Mouse (Mus musculus): ENCODE data around the gene Rem2. TPM values are rescaled to one million over a fixed set of nuclear protein-coding genes. Genes with fewer than 3 reads are reported as not detected.

Gene Rem2
- polyA plus RNA-seq, 1 experiment from 2014 or later, result 18.8 TPM

- 3% methylated on average over 52 of the region's 54 CpGs for WGBS
- Histone ChIP-seq H3K4me2 (ENCODE audit: low read depth, low read length, severe bottlenecking) (peak overlapping the region; percentile 69), H3K4me1 (replicated peaks; ENCODE audit: control insufficient read depth, insufficient read depth, low read length) (peaks cover 24% of the 10 kb centered on the region), H3K9me3 (ENCODE audit: control insufficient read depth, low read length) (no peaks in the 10 kb centered on the region), H3K36me3 (ENCODE audit: control insufficient read depth, insufficient read depth, low read length) (no peaks in the 10 kb centered on the region), H3K27me3 (ENCODE audit: control insufficient read depth, insufficient read depth, low read length) (no peaks in the 10 kb centered on the region), H3K9ac (ENCODE audit: low read length) (peak overlapping the region; percentile 75), H3K27ac (ENCODE audit: low read depth, low read length) (peak overlapping the region; percentile 77), H3K4me3 (ENCODE audit: low read depth, low read length) (peak overlapping the region; percentile 49)
- ATAC-seq (replicated peaks; ENCODE audit: low FRiP score) (peak; percentile 28), DNase-seq (ENCODE audit: low spot score) (peak; percentile 76)
Observed at GRCm38 (mm10) chr14:54432078-54432836, 43.6 kb upstream of the Rem2 start.

GRCm38 (mm10) chr14:54432837-54433830 is 42.8 kb upstream of the Rem2 start:
- peak overlapping the region; percentile 49 for H3K4me3 ChIP-seq (ENCODE audit: low read depth, low read length)
- H3K27ac ChIP-seq (ENCODE audit: low read depth, low read length), result 0 out of 2 replicates have a peak overlapping the region, but pooled peaks have one; percentile 77
- DNase-seq (ENCODE audit: low spot score) (no peak), ATAC-seq (replicated peaks; ENCODE audit: low FRiP score) (no peak)
- no peaks in the 10 kb centered on the region for H3K27me3 ChIP-seq (ENCODE audit: control insufficient read depth, insufficient read depth, low read length)
- peak overlapping the region; percentile 69 for H3K4me2 ChIP-seq (ENCODE audit: low read depth, low read length, severe bottlenecking)
- H3K9ac ChIP-seq (ENCODE audit: low read length), result peak overlapping the region; percentile 75
- H3K9me3 ChIP-seq (ENCODE audit: control insufficient read depth, low read length), result no peaks in the 10 kb centered on the region
- no peaks in the 10 kb centered on the region for H3K36me3 ChIP-seq (ENCODE audit: control insufficient read depth, insufficient read depth, low read length)
- WGBS, result 52% methylated on average over 17 of the region's 17 CpGs
- H3K4me1 ChIP-seq (replicated peaks; ENCODE audit: control insufficient read depth, insufficient read depth, low read length), result peaks cover 24% of the 10 kb centered on the region

GRCm38 (mm10) chr14:54433941-54434531 is 41.9 kb upstream of the Rem2 start:
- H3K27ac ChIP-seq (ENCODE audit: low read depth, low read length), result no peak overlapping the region
- no peaks in the 10 kb centered on the region for H3K9me3 ChIP-seq (ENCODE audit: control insufficient read depth, low read length)
- no peak overlapping the region; the same call in 1 of the 2 replicates for H3K4me3 ChIP-seq (ENCODE audit: low read depth, low read length)
- H3K36me3 ChIP-seq (ENCODE audit: control insufficient read depth, insufficient read depth, low read length), result no peaks in the 10 kb centered on the region; the same call in 1 of the 2 replicates
- H3K27me3 ChIP-seq (ENCODE audit: control insufficient read depth, insufficient read depth, low read length), result no peaks in the 10 kb centered on the region
- DNase-seq (ENCODE audit: low spot score) (no peak), ATAC-seq (replicated peaks; ENCODE audit: low FRiP score) (no peak)
- H3K9ac ChIP-seq (ENCODE audit: low read length), result no peak overlapping the region; the same call in 1 of the 2 replicates
- H3K4me1 ChIP-seq (replicated peaks; ENCODE audit: control insufficient read depth, insufficient read depth, low read length), result peaks cover 24% of the 10 kb centered on the region
- H3K4me2 ChIP-seq (ENCODE audit: low read depth, low read length, severe bottlenecking), result peak overlapping the region; percentile 69; the same call in 1 of the 2 replicates
- WGBS, result 70% methylated on average over 12 of the region's 12 CpGs

GRCm38 (mm10) chr14:54435194-54435918 is 40.5 kb upstream of the Rem2 start:
- ATAC-seq (replicated peaks; ENCODE audit: low FRiP score) (no peak), DNase-seq (ENCODE audit: low spot score) (no peak)
- WGBS, result 92% methylated on average over 11 of the region's 11 CpGs
- H3K27ac ChIP-seq (ENCODE audit: low read depth, low read length), result no peak overlapping the region
- no peak overlapping the region for H3K4me3 ChIP-seq (ENCODE audit: low read depth, low read length)
- H3K36me3 ChIP-seq (ENCODE audit: control insufficient read depth, insufficient read depth, low read length), result no peaks in the 10 kb centered on the region; the same call in 1 of the 2 replicates
- H3K4me2 ChIP-seq (ENCODE audit: low read depth, low read length, severe bottlenecking), result no peak overlapping the region
- H3K9me3 ChIP-seq (ENCODE audit: control insufficient read depth, low read length), result no peaks in the 10 kb centered on the region
- peaks cover 18% of the 10 kb centered on the region for H3K4me1 ChIP-seq (replicated peaks; ENCODE audit: control insufficient read depth, insufficient read depth, low read length)
- H3K27me3 ChIP-seq (ENCODE audit: control insufficient read depth, insufficient read depth, low read length), result no peaks in the 10 kb centered on the region
- no peak overlapping the region for H3K9ac ChIP-seq (ENCODE audit: low read length)

GRCm38 (mm10) chr14:54439155-54439554 is 36.7 kb upstream of the Rem2 start:
- H3K27ac ChIP-seq (ENCODE audit: low read depth, low read length), result no peak overlapping the region
- WGBS, result 79% methylated on average over 12 of the region's 12 CpGs
- ATAC-seq (replicated peaks; ENCODE audit: low FRiP score) (no peak), DNase-seq (ENCODE audit: low spot score) (no peak)
- H3K4me1 ChIP-seq (replicated peaks; ENCODE audit: control insufficient read depth, insufficient read depth, low read length), result no peaks in the 10 kb centered on the region; the same call in 1 of the 2 replicates
- no peak overlapping the region for H3K9ac ChIP-seq (ENCODE audit: low read length)
- H3K27me3 ChIP-seq (ENCODE audit: control insufficient read depth, insufficient read depth, low read length), result no peaks in the 10 kb centered on the region
- H3K4me3 ChIP-seq (ENCODE audit: low read depth, low read length), result no peak overlapping the region
- no peaks in the 10 kb centered on the region for H3K9me3 ChIP-seq (ENCODE audit: control insufficient read depth, low read length)
- H3K36me3 ChIP-seq (ENCODE audit: control insufficient read depth, insufficient read depth, low read length), result peaks cover 4% of the 10 kb centered on the region
- no peak overlapping the region for H3K4me2 ChIP-seq (ENCODE audit: low read depth, low read length, severe bottlenecking)

- H3K27ac ChIP-seq (ENCODE audit: low read depth, low read length), result no peak overlapping the region
- WGBS, result 50% methylated on average over 7 of the region's 7 CpGs
- DNase-seq (ENCODE audit: low spot score) (no peak), ATAC-seq (replicated peaks; ENCODE audit: low FRiP score) (no peak)
- peaks cover 4% of the 10 kb centered on the region for H3K36me3 ChIP-seq (ENCODE audit: control insufficient read depth, insufficient read depth, low read length)
- H3K27me3 ChIP-seq (ENCODE audit: control insufficient read depth, insufficient read depth, low read length), result no peaks in the 10 kb centered on the region
- H3K4me3 ChIP-seq (ENCODE audit: low read depth, low read length), result no peak overlapping the region
- no peak overlapping the region for H3K9ac ChIP-seq (ENCODE audit: low read length)
- H3K4me2 ChIP-seq (ENCODE audit: low read depth, low read length, severe bottlenecking), result no peak overlapping the region
- H3K4me1 ChIP-seq (replicated peaks; ENCODE audit: control insufficient read depth, insufficient read depth, low read length), result no peaks in the 10 kb centered on the region; the same call in 1 of the 2 replicates
- H3K9me3 ChIP-seq (ENCODE audit: control insufficient read depth, low read length), result no peaks in the 10 kb centered on the region
Observed at GRCm38 (mm10) chr14:54439610-54440009, 36.3 kb upstream of the Rem2 start.

- Histone ChIP-seq H3K27ac (ENCODE audit: low read depth, low read length) (no peak overlapping the region), H3K9ac (ENCODE audit: low read length) (no peak overlapping the region), H3K9me3 (ENCODE audit: control insufficient read depth, low read length) (no peaks in the 10 kb centered on the region), H3K4me2 (ENCODE audit: low read depth, low read length, severe bottlenecking) (no peak overlapping the region), H3K27me3 (ENCODE audit: control insufficient read depth, insufficient read depth, low read length) (no peaks in the 10 kb centered on the region), H3K4me3 (ENCODE audit: low read depth, low read length) (no peak overlapping the region), H3K4me1 (replicated peaks; ENCODE audit: control insufficient read depth, insufficient read depth, low read length) (no peaks in the 10 kb centered on the region; the same call in 1 of the 2 replicates), H3K36me3 (ENCODE audit: control insufficient read depth, insufficient read depth, low read length) (peaks cover 4% of the 10 kb centered on the region)
- DNase-seq (ENCODE audit: low spot score) (no peak), ATAC-seq (replicated peaks; ENCODE audit: low FRiP score) (no peak)
- 93% methylated on average over 14 of the region's 14 CpGs for WGBS
Observed at GRCm38 (mm10) chr14:54440538-54440937, 35.4 kb upstream of the Rem2 start.
